Mouse (Mus musculus): ENCODE data around the gene Dmap1. TPM values are rescaled to one million over a fixed set of nuclear protein-coding genes. Genes with fewer than 3 reads are reported as not detected.

The Dmap1 gene
- polyA plus RNA-seq (2014; fragmentation: Illumina TruSeq; extraction: RNeasy Lipid Tissue Mini Kit (QIAGEN cat#74804); ENCODE audit: low replicate concordance), result 0.48 TPM

GRCm38 (mm10) chr4:117681931-117682461 lies at the start of gene Dmap1:
Gene Dmap1 (minus strand): TSS chr4:117682273.

GRCm38 (mm10) chr4:117724112-117724511 lies 42.0 kb upstream of the Dmap1 start, which contains the start of gene Gm12845:
Gene Gm12845 (plus strand): TSS chr4:117724412.

Other genes starting within 250 kb of the Dmap1 start
- 4.8 TPM for gene Rnf220, start 185.2 kb downstream of the Dmap1 start, polyA plus RNA-seq (2014; fragmentation: Illumina TruSeq; extraction: RNeasy Lipid Tissue Mini Kit (QIAGEN cat#74804); ENCODE audit: low replicate concordance)
- gene Eri3, start 131.9 kb downstream of the Dmap1 start, polyA plus RNA-seq (2014; fragmentation: Illumina TruSeq; extraction: RNeasy Lipid Tissue Mini Kit (QIAGEN cat#74804); ENCODE audit: low replicate concordance), result 7.1 TPM
- gene Gm12845, start 42.1 kb upstream of the Dmap1 start, polyA plus RNA-seq (2014; fragmentation: Illumina TruSeq; extraction: RNeasy Lipid Tissue Mini Kit (QIAGEN cat#74804); ENCODE audit: low replicate concordance), result not detected
- not detected for gene Klf17, start 83.4 kb upstream of the Dmap1 start, polyA plus RNA-seq (2014; fragmentation: Illumina TruSeq; extraction: RNeasy Lipid Tissue Mini Kit (QIAGEN cat#74804); ENCODE audit: low replicate concordance)
- gene Slc6a9, start 152.2 kb upstream of the Dmap1 start, polyA plus RNA-seq (2014; fragmentation: Illumina TruSeq; extraction: RNeasy Lipid Tissue Mini Kit (QIAGEN cat#74804); ENCODE audit: low replicate concordance), result 0.45 TPM
- not detected for gene Ccdc24, start 190.3 kb upstream of the Dmap1 start, polyA plus RNA-seq (2014; fragmentation: Illumina TruSeq; extraction: RNeasy Lipid Tissue Mini Kit (QIAGEN cat#74804); ENCODE audit: low replicate concordance)
- not detected for gene B4galt2, start 201.2 kb upstream of the Dmap1 start, polyA plus RNA-seq (2014; fragmentation: Illumina TruSeq; extraction: RNeasy Lipid Tissue Mini Kit (QIAGEN cat#74804); ENCODE audit: low replicate concordance)
- 27.4 TPM for gene Atp6v0b, start 205.1 kb upstream of the Dmap1 start, polyA plus RNA-seq (2014; fragmentation: Illumina TruSeq; extraction: RNeasy Lipid Tissue Mini Kit (QIAGEN cat#74804); ENCODE audit: low replicate concordance)
- 3.5 TPM for gene Dph2, start 209.8 kb upstream of the Dmap1 start, polyA plus RNA-seq (2014; fragmentation: Illumina TruSeq; extraction: RNeasy Lipid Tissue Mini Kit (QIAGEN cat#74804); ENCODE audit: low replicate concordance)
- gene Ipo13, start 232.7 kb upstream of the Dmap1 start, polyA plus RNA-seq (2014; fragmentation: Illumina TruSeq; extraction: RNeasy Lipid Tissue Mini Kit (QIAGEN cat#74804); ENCODE audit: low replicate concordance), result 0.22 TPM
- gene Artn, start 247.5 kb upstream of the Dmap1 start, polyA plus RNA-seq (2014; fragmentation: Illumina TruSeq; extraction: RNeasy Lipid Tissue Mini Kit (QIAGEN cat#74804); ENCODE audit: low replicate concordance), result not detected